Mouse (Mus musculus) CH12F3 (cell line): ENCODE measurements around the gene Sema3d.

ENCODE experiments used
- in situ Hi-C: fragments of 300-500 bp; cut with MboI; formaldehyde crosslinking; loops from 2 replicates; pipeline ENCODE4 v1.14.3; 2020; ENCODE audit warnings: low sequenced_read_pairs

Gene Sema3d

DNA sequence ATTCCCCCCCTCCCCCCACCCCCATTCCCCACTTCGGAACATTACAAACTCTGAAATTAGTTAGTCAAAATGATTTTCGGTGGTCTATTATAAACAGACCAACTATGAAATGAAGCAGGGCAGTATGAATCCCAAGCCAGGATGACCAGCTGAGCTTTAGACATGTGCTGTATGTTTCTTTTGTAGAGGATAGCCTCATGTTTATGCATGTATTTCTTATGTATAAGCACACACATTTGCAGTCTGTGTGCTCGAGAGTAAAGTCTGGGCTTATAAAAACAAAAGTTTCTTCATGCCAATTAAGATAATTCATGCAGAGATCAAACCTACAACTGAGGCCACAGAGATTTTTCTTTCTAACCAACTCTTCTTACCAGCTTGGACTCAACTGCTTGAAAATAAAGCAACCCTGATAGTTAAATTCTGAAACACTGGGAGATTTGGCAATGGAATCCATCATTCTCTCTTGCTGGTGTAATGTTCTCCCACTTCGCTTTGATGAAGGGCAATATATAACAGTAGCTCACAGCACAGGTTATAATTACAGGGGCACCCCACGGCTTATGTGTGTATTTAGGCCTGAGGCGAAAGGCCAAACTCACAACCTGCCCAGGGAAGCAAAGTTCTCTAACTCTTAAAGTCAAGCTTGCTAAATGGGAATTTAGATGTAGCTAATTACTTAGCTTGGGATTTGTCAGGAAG, 115.2 kb downstream of the Sema3d start:
- in situ Hi-C loops, result no loop called here

DNA sequence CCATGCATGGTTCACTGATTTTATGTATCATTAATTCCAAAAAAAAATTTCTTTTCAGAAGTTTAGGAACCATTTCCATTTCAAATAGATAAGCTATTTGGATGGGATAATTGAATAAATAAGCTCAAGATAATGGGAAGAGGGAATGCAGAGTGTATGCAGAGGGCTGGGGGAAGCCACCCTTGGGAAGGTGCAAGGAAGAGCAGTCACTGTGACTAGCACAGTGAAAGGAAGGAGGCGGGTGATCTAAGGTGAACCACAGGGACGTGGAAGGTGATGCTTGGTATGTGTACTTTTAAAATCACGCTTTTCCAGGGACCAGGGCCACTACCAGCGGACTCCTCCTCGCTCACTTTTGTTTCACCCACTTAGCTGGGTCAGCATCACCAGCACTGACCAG, 115.9 kb downstream of the Sema3d start:
- in situ Hi-C loops, result no loop called here

DNA sequence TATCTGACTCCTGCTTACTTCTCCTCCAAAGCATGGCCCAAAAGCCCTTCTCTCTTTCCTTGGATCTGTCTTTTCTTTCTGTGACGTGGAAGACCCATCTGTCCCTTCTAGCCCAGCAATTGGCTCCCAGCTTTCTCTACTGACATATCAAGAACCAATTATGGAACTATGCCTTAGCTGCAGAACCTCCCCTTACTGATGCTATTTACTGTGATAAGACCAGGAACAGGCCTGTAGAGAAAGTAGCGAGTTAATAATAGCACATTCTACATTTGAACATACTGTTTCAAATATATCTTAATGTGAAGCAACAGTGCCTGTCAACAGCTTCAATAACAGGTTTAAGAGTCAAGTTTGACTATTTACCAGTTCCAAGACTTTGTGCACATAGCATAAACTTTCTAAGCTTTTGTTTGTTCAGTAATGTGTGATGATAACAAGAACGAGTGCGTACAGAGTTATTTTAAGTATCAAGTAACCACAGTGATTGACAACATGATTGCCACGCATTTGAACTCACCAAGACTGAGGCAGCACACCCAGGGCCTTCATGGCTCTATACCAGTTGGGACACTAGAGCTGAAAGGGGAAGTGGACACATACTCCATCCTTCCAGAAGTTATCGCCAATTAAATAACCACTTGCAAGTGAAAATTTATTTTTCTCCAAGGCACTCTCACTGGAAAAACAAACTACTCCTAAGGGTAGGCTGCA, 116.8 kb downstream of the Sema3d start:
- in situ Hi-C loops, result no loop called here

DNA sequence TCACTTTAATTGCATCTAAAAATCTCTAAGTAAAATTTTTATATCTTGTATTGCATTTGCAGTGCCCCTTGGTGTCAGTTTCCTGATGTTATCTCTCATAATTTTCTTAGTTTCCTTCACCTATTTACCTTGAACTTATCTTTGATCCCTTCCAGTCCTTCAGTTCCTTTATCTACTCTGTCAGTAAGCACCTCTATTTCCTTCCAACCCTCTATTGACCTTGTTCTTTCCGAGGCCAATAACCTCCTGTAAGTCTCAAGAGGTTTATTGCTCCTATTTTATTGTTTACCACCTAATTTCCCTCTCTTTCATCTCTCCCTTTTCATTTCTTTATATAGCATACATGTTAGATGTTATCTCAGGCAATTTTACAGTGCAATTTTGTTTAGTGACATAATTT, 129.3 kb downstream of the Sema3d start:
- in situ Hi-C loops, result no loop called here

DNA sequence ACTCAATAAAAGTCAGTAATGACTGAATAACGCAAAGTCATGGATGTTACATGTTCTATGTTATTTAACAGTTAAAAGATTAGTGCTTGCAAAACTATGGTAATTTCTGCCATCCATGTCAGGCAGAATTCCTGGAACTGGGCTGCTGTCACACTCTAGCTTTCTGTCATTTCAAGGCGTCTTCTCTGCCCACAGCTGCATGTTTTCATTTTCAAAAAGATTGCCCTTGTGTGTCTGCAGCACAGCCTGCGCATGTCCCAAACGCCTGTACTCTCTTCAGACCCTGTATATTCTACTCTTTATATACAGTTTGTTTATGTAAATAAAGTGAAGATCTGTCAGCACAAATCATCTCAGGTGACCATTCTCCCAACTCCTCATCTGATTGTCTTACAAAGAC, 132.1 kb downstream of the Sema3d start:
- in situ Hi-C loops, result no loop called here

DNA sequence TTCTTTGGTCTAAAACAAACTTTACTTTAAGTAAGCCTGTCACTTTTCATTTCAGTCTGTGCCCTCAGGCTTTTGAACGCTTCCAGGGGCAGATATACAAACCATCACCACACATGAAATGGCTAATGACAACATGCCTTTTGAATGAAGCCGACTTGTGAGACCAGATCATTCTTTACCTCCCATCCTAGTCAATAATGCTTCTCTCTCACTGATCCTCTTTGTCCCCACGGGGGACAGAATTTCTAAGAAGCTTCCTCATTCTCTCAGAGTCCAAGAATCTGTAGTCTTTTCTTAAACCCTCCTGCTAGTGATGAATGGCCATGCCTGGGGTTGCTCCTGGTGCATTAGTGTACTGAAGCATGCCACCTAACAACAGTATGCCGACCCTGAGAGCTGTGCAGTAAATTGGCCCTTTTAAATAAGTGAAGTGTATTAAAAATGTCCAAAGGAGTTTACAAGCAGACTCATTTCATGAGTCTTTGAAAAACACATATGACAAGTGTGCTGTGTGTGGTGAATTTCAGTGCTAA, 142.1 kb downstream of the Sema3d start:
- in situ Hi-C loops, result no loop called here

DNA sequence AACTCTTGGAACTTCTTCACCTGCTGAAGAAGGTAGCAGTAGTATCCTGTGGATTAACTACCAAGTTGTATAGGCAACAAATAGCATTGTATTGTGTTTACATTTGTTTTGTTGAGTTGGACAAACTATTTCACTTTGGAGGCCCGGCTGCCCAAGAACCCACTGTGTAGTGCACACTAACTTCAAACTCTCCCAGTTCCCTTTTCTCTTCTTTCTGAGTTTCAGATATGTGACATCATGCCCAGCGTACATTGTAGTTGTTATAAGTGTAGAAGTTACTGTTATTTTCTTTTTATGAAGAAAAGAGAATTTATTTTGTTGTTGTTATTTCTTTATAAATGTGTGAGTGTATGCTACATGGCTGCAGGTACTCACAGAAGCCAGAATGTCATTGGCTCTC, 145.4 kb downstream of the Sema3d start:
- in situ Hi-C loops, result no loop called here

DNA sequence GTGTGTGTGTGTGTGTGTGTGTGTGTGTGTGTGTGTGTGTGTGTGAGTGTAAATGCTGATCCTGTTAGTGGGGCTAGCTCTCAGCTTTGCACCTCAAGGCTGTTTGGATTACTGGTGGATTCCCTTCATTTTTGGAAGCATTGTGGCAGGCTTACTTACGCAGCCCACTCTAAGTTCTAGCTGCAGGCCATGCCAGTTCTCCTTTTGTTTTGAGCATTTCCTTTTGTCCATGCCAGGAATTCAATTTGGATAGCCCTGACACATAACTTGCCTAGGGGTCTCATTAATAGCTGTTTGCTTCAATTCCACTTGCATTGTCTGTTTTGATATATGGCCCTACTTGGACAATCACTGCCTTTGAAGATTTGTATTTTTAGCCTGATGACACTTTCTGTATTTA, 146.6 kb downstream of the Sema3d start:
- in situ Hi-C loops, result no loop called here

DNA sequence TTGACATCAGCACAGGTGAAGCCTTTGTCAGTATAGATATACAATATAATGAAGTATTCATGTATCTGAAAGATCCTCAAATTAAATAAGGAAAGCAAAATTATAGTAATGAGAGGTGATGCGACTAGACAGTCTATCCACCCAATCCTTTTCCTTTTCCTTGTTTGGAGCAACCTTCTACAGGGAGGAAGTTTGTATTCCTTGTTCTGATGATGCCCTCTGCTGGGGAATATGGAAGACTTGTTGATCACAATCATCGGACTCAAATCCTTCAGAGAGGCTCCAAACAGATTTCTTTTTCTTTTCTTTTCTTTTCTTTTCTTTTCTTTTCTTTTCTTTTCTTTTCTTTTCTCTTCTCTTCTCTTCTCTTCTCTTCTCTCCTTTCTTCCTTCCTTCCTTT, 158.1 kb downstream of the Sema3d start:
- in situ Hi-C loops, result no loop called here

DNA sequence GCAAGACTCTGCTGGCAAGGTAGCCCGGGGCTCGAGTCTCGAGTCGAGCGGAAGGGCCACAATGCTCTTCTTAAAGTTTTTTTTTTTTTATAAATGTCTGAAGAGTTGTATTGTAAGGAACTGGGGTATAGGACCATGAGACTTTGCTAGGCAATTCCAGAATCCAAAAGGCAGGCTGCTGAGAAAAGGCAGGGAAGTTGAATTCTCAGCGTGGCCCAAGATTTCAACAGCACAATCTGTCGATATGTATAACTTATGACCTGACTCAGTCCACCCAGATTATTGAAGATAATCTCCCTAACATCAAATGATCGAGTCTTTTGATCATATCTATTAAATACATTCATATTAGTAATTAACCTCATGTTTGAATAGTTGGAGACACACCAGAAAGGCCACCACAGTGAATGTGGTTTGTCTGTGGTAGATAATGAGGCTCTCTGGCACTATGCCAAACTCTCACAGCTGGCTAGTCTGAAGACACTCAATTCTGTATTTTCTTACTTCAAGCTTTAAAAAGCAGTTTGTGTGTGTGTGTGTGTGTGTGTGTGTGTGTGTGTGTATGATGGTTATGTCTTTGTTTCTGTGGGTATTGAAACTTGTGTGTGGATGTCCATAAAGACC, 166.0 kb downstream of the Sema3d start:
- in situ Hi-C loops, result no loop called here

DNA sequence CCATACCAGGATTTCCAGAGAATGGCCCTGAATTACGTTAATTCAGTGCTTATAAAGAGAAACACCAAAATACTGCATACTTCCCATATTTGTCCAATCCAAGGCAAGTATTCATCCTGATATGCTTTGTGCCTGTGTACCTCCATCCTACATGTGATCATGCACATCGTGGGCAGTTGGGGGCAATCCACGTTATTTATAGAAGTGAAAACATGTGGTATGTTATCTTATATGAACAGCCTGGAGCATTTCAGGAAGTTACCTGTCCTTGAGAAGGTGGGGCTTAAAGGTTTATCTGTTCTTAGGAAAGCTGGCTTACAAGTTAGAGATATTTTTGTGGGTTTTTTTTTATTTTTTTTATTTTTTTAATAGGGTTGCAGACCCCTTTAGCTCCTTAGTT, 172.2 kb downstream of the Sema3d start:
- in situ Hi-C loops, result no loop called here

DNA sequence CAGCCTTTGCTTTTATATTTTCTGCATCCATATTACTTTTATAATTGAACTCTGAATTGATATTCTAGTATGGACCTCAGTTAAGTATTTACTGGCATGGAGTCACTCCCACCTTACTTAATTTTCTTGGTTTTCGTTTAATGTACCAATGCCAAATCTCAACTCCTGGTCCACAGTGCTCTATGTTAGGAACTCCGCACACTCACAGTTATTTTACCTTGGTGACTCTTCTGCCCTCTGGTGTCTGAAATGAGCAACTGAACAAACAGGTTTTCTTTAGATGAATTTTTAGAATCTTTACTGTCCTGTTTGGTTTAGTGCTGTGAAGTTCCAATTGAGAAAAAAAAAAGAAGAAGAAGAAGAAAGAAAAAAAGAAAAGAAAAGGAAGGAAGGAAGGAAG, 174.7 kb downstream of the Sema3d start:
- in situ Hi-C loops, result no loop called here

DNA sequence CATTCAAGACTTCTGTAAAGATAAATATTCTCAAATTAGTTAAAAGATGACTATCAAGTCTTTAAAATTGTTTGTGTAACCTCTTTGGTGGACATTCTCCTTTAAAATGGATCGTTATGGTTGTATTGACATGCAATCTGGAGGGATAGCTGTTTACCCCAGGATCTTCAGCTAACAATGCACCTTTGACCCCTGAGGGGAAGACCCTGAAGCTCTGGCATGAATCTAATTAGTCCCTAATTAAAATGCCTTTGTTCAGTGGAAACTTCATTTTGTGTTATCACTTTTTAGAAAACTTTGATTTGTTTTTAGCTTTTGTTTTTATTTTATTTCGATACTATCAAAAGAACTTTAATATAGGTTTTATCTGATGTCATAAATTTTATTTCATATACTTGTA, 178.6 kb downstream of the Sema3d start:
- in situ Hi-C loops, result no loop called here

DNA sequence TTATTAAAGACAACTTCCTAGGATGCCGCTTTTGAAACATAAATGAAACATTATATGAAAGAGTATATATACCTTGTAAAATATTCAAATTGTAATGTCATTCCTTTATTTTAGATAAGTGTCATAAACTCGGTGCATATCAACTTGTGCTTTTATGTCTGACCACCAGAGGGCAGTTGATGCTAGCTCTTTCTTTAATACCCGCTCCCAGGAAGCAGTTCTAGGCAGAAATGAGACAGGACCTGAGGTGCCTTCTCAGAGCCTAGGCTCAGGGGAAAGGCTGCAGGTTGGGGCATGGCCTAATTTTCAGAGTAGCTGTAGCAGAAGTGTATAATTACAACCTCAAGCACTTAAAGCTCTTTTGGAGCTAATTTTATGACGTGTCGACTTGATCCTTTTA, 179.0 kb downstream of the Sema3d start:
- in situ Hi-C loops, result no loop called here

DNA sequence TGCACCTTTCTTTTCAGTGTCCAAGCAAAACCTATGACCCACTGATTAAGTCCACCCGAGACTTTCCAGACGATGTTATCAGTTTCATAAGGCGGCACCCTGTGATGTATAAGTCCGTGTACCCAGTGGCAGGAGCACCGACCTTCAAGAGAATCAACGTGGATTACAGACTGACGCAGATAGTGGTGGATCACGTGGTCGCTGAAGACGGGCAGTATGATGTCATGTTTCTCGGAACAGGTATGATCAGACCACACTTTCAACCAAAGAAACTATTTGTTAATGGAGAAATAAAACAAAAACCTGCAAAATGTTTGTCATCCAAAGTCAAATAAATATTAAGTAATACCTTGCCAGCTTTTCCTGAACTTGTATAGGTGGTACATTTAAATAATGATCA, 179.9 kb downstream of the Sema3d start:
- in situ Hi-C loops, result no loop called here

DNA sequence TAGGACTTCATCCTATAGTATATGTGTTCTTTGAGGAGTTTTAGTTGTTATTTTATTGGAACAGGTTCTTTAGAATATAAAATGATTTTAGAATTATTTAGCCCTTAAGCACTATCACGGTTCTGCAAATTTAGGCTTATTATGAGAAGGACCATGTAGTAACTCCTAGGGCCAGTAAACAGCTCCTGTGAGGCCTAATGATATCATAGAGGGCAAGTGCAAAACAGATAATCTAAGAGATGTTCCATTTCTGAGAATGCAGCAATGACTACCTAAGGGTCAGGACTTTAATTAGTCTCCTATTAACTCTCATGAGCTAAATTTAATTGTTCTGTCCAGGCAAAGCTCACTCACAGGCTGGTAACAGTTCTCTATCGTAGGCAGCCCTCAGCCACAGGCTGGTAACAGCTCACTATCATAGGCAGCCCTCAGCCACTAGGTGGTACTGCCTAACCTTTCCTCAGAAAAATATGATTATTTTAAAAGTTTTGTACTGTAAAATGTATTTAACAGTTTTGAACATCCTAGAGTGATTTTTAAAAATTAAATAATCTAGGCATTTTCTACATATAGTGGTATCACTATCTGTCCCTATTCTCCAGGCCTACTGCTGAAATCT, 181.5 kb downstream of the Sema3d start:
- in situ Hi-C loops, result no loop called here

DNA sequence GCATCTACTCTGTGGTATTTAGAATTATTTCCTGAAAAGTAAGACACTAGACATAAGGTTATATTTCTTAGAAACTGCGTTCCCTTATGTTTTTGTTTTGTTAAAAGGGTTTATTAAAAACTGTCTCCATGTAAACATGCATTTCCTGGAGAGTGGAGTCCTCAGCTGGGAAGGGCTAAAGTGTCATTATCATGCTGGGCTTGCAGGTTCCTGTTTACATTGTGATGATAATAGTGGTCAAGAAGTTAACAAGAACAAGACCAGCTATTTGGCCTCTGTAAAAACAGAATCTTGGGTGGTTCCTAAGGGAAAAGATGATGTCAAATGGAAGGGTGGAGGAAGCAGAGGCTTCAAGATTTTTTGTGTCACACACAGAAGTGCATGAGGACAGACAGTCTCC, 183.4 kb downstream of the Sema3d start:
- in situ Hi-C loops, result no loop called here

DNA sequence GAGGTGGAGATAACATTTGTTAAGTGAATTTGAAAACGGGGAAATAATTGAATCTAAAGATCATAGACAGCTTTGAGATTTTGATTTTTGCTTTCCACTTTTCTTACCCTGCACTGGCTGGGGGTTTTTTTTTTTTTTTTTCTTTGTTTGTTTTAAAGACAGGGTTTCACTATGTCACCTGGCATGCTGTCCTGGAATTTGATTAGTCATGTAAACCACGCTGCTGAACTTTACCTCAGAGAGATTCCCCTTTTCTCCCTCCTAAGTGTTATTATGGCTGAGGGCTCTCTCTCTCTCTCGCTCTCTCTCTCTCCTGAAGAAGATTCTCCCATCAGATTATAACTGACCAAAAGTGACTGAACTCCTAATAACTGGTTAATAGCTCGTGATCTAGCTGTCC, 191.4 kb downstream of the Sema3d start:
- in situ Hi-C loops, result no loop called here

DNA sequence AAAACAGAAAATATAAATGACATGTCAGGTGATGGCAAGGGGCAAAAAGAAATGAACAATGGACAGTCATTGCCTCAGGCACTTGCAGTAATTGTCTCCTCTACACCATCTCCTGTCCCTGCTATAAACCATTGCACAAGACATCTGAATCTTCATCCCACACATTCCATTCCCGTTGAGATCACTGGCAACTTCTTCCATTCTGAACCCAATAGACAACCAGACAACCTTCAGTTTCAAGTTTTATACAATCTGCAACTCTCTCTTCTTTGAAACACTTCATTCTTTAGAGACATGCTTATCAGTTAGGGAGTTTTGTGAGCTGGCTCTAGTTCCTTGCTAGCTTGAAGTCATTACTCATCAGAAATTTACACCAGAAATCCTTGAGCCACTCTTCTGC, 192.1 kb downstream of the Sema3d start:
- in situ Hi-C loops, result no loop called here

DNA sequence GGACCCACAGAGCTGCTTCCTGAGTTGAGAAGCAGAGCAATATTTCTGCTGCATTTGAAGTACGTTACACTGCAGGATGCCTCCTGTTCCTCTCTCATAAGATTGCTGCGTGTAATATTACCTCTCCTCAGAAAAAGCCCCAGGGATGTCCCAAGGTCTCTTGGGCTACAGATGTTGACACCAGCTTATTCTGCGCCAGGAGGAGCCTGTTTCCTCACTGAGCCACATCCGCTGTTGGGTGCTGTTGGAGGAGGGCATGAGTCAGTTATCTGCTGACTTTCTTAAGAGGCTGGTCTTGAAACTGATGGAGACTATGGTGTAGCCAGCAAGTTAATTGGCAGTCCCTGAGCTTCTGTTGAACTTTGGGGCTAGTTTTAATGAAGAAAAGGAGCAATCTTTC, 196.6 kb downstream of the Sema3d start:
- in situ Hi-C loops, result no loop called here

DNA sequence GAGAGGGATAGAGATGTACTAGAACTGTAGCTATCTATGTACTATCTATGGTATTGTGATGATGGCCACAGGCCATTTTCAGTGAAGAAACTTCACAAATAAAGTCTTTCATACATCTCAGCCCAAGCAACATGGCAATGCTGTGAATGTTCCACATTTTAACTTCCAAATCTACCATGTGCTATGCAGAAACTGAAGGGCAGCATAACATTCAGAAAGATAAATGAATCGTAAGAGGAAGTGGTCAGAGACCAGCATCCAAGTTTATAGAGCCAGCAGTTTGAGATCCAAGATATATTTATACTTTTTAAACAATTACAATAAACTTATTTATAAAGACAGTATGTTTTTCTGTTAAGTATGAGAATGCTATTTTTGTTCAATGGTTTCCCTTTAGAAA, 199.4 kb downstream of the Sema3d start:
- in situ Hi-C loops, result no loop called here
